Mouse (Mus musculus): ENCODE results near the gene Myo1d.
"Not testable (repeated sequence)": the region's sequence is repeated elsewhere in the genome, so short reads cannot be mapped to it uniquely, and the experiment has no call there.

The Myo1d gene

GRCm38 (mm10) chr11:80477341-80478199 lies 302.3 kb downstream of the Myo1d start:
- DNase-seq = peak; percentile 47 to 54

- peak; percentile 95 to 96 for DNase-seq
Measured at GRCm38 (mm10) chr11:80476222-80477189, 303.3 kb downstream of the Myo1d start, which contains the start of gene Cdk5r1. TSS of gene Cdk5r1 (plus strand) at chr11:80477023.

GRCm38 (mm10) chr11:80475544-80475943 lies 304.3 kb downstream of the Myo1d start:
- peak in 1 of 2 experiments; percentile 10 for DNase-seq

- no peak for DNase-seq
Measured at GRCm38 (mm10) chr11:80474846-80475245, 305.0 kb downstream of the Myo1d start.

- DNase-seq = peak; percentile 17 to 23
Measured at GRCm38 (mm10) chr11:80474175-80474691, 305.6 kb downstream of the Myo1d start.

- no peak for DNase-seq
Measured at GRCm38 (mm10) chr11:80471836-80472605, 307.8 kb downstream of the Myo1d start.

- DNase-seq = not testable (repeated sequence)
Measured at GRCm38 (mm10) chr11:80463605-80464130, 316.2 kb downstream of the Myo1d start.

- DNase-seq = no peak
Measured at GRCm38 (mm10) chr11:80453198-80453597, 326.6 kb downstream of the Myo1d start.

GRCm38 (mm10) chr11:80452242-80452641 lies 327.6 kb downstream of the Myo1d start:
- DNase-seq = no peak

- DNase-seq = no peak
Measured at GRCm38 (mm10) chr11:80449859-80450258, 330.0 kb downstream of the Myo1d start.

GRCm38 (mm10) chr11:80446916-80447315 lies 332.9 kb downstream of the Myo1d start:
- no peak for DNase-seq

Measured in thymus, postnatal 36 days (tissue).